Mouse (Mus musculus): Measurements from ENCODE around the gene Prpf40b. TPM values are rescaled to one million over a fixed set of nuclear protein-coding genes. Genes with fewer than 3 reads are reported as not detected.

Prpf40b gene
- polyA plus RNA-seq (2012; rRNA removed; ENCODE audit: low replicate concordance) = 55.3 and 112 TPM in 2 replicates

DNA sequence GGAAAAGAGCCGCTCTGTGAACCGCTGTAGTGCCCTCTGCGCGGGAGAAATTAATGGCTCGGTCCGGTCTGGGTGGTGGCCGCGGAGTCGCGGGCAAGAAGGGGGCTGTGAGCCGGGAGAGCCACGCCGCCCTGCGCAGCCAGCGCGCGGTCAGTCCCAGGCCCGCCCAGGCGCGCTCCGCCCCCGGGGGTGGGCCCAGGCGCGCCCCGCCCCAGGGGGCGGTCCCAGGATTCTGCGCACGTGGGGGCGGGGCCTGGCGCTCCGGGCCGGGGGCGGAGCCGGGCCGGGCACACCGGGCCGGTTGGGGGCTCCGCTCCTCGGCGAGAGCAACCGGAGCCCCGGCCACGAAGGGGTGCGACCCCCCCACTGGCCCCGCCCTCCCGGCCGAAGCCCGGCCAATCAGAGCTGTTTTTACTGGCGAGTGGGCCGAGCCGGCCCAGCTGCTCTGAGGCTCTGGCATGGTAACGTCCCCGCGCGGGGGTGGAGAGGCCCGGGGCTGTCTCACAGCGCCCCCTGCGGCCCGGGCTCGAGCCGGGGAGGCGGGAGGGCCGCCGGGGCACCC lies at the start of gene Prpf40b:
Gene Prpf40b (plus strand): TSS at position 275 of the 562 bp plus-strand sequence.

DNA sequence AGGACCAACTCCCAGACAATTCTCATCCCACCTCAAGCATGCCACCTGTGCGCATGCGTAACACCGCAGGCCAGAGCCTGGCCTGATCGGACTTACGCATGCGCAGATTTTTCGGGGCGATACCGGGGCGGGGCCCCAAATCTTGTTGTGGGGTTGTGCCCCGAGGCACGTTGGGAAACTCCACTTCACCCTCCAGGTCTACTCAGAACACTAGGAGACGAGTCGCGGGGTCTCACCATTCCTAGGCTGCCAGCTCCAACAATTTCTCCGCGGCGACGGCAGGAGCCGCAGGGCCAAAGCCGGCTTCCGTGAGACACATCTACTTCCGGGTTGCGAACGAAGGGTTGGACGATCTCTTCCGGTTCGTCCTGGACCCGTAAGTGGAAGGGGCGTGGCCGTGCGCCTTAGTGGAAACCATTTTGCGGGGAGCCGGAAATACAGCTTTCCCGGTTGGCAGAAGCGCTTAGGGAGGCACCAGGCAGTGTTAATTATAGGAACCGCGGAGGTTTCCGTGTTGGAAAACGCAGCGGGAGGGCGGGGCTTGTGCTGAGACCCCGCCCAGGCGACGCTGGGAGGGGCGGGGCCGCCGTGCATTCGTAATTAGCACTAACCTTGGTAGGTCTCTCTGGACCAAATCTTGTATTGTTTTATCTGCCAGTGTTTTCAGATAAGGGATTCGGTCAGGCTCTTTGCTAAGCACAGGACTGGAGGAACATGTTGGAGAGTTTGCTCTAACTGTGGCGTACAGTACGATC lies 43.1 kb upstream of the Prpf40b start, which contains the start of gene Mcrs1:
Gene Mcrs1 (minus strand): TSS at position 336 of the 755 bp plus-strand sequence.

DNA sequence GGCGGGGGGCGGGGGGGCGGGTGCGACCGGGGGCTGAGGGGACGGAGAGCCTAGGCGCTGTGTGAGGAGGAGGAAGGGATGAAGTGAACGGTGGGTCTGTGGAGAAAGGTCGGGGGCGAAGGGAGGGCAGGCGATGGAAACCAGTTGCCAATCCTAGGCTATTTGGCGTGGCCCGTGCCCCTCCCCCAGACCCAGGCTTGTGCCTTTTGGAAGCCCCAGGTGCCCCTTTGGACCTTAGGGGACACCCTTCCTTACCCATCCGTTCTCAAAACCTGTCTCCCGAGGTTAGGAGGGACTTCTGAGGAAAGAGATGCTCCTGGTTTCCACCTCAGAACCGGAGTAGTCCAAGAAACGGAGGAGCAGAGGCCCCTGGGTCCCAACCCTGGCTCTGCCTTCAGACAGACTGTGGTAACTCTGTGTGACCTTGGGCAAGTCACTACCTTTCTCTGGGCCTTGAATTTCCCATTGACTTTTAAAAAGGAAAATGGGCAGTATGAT lies 646 bp downstream of the Prpf40b start, which contains the start of gene Fam186b:
Gene Fam186b (minus strand): TSS at position 405 of the 498 bp plus-strand sequence.

Other genes starting within 250 kb of the Prpf40b start
- gene Prph, start 239.9 kb upstream of the Prpf40b start, polyA plus RNA-seq (2012; rRNA removed; ENCODE audit: low replicate concordance) = 0.59 and 0.60 TPM in 2 replicates
- 0.77 and 5.3 TPM in 2 replicates for gene Troap, start 220.5 kb upstream of the Prpf40b start, polyA plus RNA-seq (2012; rRNA removed; ENCODE audit: low replicate concordance)
- gene C1ql4, start 207.3 kb upstream of the Prpf40b start, polyA plus RNA-seq (2012; rRNA removed; ENCODE audit: low replicate concordance) = not detected in 2 replicates
- 0.36 and 0.43 TPM in 2 replicates for gene Dnajc22, start 201.9 kb upstream of the Prpf40b start, polyA plus RNA-seq (2012; rRNA removed; ENCODE audit: low replicate concordance)
- gene Spats2, start 169.2 kb upstream of the Prpf40b start, polyA plus RNA-seq (2012; rRNA removed; ENCODE audit: low replicate concordance) = 11.6 and 20.1 TPM in 2 replicates
- 0.92 and 8.8 TPM in 2 replicates for gene Kcnh3, start 70.2 kb upstream of the Prpf40b start, polyA plus RNA-seq (2012; rRNA removed; ENCODE audit: low replicate concordance)
- 62.7 and 98.6 TPM in 2 replicates for gene Mcrs1, start 43.1 kb upstream of the Prpf40b start, polyA plus RNA-seq (2012; rRNA removed; ENCODE audit: low replicate concordance)
- gene Fam186b, start 801 bp downstream of the Prpf40b start, polyA plus RNA-seq (2012; rRNA removed; ENCODE audit: low replicate concordance) = 0.03 and 0.06 TPM in 2 replicates
- gene Fmnl3, start 75.4 kb downstream of the Prpf40b start, polyA plus RNA-seq (2012; rRNA removed; ENCODE audit: low replicate concordance) = 30.0 and 30.6 TPM in 2 replicates
- gene Tmbim6, start 97.8 kb downstream of the Prpf40b start, polyA plus RNA-seq (2012; rRNA removed; ENCODE audit: low replicate concordance) = 615 and 714 TPM in 2 replicates
- 5.7 and 14.9 TPM in 2 replicates for gene Nckap5l, start 162.7 kb downstream of the Prpf40b start, polyA plus RNA-seq (2012; rRNA removed; ENCODE audit: low replicate concordance)
- 3.3 and 5.1 TPM in 2 replicates for gene Bcdin3d, start 179.6 kb downstream of the Prpf40b start, polyA plus RNA-seq (2012; rRNA removed; ENCODE audit: low replicate concordance)
- gene Faim2, start 233.1 kb downstream of the Prpf40b start, polyA plus RNA-seq (2012; rRNA removed; ENCODE audit: low replicate concordance) = 0.43 and 1.4 TPM in 2 replicates